Mouse (Mus musculus) neural tube, embryonic 11.5 days (tissue): ENCODE measurements around the gene Cpa1. TPM values are rescaled to one million over a fixed set of nuclear protein-coding genes. Genes with fewer than 3 reads are reported as not detected.

Experiments
- ATAC-seq: fragments of 200-750 bp; cut with Nextera tagmentation; 2 replicates; pipeline ENCODE4 v1.8.0; 2017; ENCODE audit warnings: moderate number of reproducible peaks, mild to moderate bottlenecking, moderate TSS enrichment, moderate library complexity; ENCODE audit not compliant: insufficient read depth, low FRiP score, low TSS enrichment
- DNase-seq: peaks from one replicate; pipeline ENCODE4 v3.0.0-alpha.2; 2015; ENCODE audit warnings: low spot score
- H3K27ac ChIP-seq: fragments of 300-500 bp; sonication (generic); 2 replicates; pipeline ENCODE4 v1.5.1; 2014; ENCODE audit warnings: low read depth, mild to moderate bottlenecking, low read length
- H3K27me3 ChIP-seq: fragments of 300-500 bp; sonication (generic); 2 replicates; pipeline ENCODE4 v1.6.1; 2014; ENCODE audit warnings: mild to moderate bottlenecking, low read length, mixed read lengths; ENCODE audit not compliant: control insufficient read depth, insufficient read depth
- H3K36me3 ChIP-seq: fragments of 300-500 bp; sonication (generic); 2 replicates; pipeline ENCODE4 v1.6.1; 2014; ENCODE audit warnings: mild to moderate bottlenecking, low read length, moderate library complexity, mixed read lengths; ENCODE audit not compliant: control insufficient read depth, insufficient read depth
- H3K4me1 ChIP-seq: fragments of 300-500 bp; sonication (generic); 2 replicates; pipeline ENCODE4 v1.6.1; 2014; ENCODE audit warnings: low read length, mixed read lengths; ENCODE audit not compliant: control insufficient read depth, insufficient read depth
- H3K4me2 ChIP-seq: fragments of 300-500 bp; sonication (generic); 2 replicates; pipeline ENCODE4 v1.6.1; 2014; ENCODE audit warnings: low read depth, mild to moderate bottlenecking, moderate library complexity
- H3K4me3 ChIP-seq: fragments of 300-500 bp; sonication (generic); 2 replicates; pipeline ENCODE4 v1.5.1; 2014; ENCODE audit warnings: low read depth, low read length
- H3K9ac ChIP-seq: fragments of 300-500 bp; sonication (generic); 2 replicates; pipeline ENCODE4 v1.6.1; 2014; ENCODE audit warnings: mild to moderate bottlenecking, low read length
- H3K9me3 ChIP-seq: fragments of 300-500 bp; sonication (generic); 2 replicates; pipeline ENCODE4 v1.6.1; 2016; ENCODE audit warnings: low read length; ENCODE audit not compliant: control insufficient read depth
- WGBS: fragments of 180-500 bp; shearing (Covaris S2); extraction: QIAGEN DNeasy Blood & Tissue Kit; methylation state at CpG from one replicate; pipeline ENCODE4 v1.1.7; 2014; 5-methylcytosine and 5-hydroxymethylcytosine counted together
- polyA plus RNA-seq: library from polyadenylated mRNA; unstranded; fragments of >200 nt; fragmentation: Nextera tagmentation; extraction: Ambion mirVana; gene quantifications from 2 replicates; pipeline ENCODE4 v1.2.1, GENCODE M21; 2014

Gene Cpa1
- polyA plus RNA-seq: 0.35 TPM in 1 of 2 replicates, not detected in the other

DNA sequence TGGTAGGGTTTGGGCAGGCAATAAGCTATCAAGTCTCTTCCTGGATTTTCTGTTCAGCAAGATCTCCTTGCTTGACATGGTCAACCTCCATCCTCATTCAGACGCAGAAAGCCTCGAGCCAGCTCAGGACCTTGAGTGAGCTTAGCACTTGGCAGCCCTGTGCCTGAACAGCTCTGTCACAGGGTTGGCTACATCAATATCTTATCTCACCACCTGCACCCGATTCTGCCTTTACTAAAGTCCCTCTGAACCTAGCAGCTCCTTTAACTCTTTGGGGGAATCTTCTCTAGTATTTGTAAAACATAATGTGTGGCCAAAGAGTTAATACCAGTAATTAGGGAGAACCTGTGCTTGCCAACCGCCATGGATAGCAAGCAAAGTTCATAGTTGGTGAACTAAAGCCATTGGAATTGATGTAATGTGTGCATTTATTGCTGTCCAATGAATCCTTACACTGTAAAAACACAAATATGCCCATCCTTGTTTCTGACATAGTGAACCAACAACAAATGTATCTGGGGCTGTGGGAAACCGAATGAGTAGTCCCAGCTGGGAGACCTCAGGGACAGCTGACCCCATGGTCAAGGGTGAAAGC, at the start of gene Cpa1:
Cpa1 (plus strand) TSS at position 545 of the 595 bp plus-strand sequence.
- Histone ChIP-seq H3K4me3 (no peak within 1 kb of the TSS), H3K9me3 (no peaks in the 10 kb centered on the region), H3K4me1 (peaks cover 10% of the 10 kb centered on the region; the same call in 1 of the 2 replicates), H3K4me2 (no peak within 1 kb of the TSS), H3K27me3 (no peaks in the 10 kb centered on the region), H3K36me3 (no peaks in the 10 kb centered on the region), H3K9ac (no peak within 1 kb of the TSS), H3K27ac (no peak within 1 kb of the TSS)
- no peak for DNase-seq
- no peak for ATAC-seq
- WGBS: 85% methylated on average over 5 of the region's 5 CpGs

- Histone ChIP-seq H3K9ac (no peak overlapping the region), H3K27me3 (no peaks in the 10 kb centered on the region), H3K27ac (no peak overlapping the region), H3K36me3 (no peaks in the 10 kb centered on the region), H3K9me3 (no peaks in the 10 kb centered on the region), H3K4me1 (peaks cover 6% of the 10 kb centered on the region; the same call in 1 of the 2 replicates), H3K4me3 (no peak overlapping the region), H3K4me2 (no peak overlapping the region)
- 47% methylated on average over 2 of the region's 2 CpGs for WGBS
- ATAC-seq: no peak
- no peak for DNase-seq
Observed at GRCm38 (mm10) chr6:30589819-30590218, 49.2 kb upstream of the Cpa1 start.

- no peak for DNase-seq
- Histone ChIP-seq H3K9ac (no peak overlapping the region), H3K9me3 (no peaks in the 10 kb centered on the region), H3K4me3 (no peak overlapping the region), H3K27me3 (no peaks in the 10 kb centered on the region), H3K36me3 (no peaks in the 10 kb centered on the region), H3K27ac (no peak overlapping the region), H3K4me1 (peaks cover 10% of the 10 kb centered on the region; the same call in 1 of the 2 replicates), H3K4me2 (no peak overlapping the region)
- no peak for ATAC-seq
- WGBS: 43% methylated on average over 5 of the region's 5 CpGs
Observed at GRCm38 (mm10) chr6:30591851-30592404, 47.1 kb upstream of the Cpa1 start.

DNA sequence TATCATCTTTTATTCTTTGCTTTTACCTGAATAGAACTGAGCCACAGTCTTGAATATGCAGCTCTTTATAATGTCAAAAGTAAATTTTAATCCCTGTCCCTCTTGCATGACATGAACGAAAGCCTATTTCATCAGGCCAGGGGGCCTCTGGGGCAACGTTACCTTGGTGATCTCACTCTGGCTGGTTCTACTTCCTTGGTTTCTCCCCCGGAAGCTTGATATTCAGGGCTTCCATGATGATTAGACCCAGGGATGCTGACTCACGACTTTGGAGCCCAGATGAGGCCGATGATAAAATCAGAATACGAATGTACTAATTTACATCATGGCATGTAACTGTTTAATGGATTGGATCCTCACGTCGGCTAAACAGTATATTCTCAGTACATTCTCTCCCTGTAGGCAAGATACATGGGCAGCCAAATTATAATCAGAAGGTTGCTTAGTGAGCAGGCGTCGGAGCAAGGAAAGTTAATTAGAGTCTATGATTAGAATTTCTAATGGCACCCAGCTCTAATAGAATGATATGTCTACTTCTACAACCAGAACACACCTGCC, 46.5 kb upstream of the Cpa1 start:
- Histone ChIP-seq H3K4me3 (no peak overlapping the region), H3K27ac (no peak overlapping the region; the same call in 1 of the 2 replicates), H3K27me3 (no peaks in the 10 kb centered on the region), H3K9ac (no peak overlapping the region), H3K4me2 (no peak overlapping the region), H3K4me1 (peaks cover 4% of the 10 kb centered on the region; the same call in 1 of the 2 replicates), H3K9me3 (no peaks in the 10 kb centered on the region), H3K36me3 (no peaks in the 10 kb centered on the region)
- ATAC-seq (no peak), DNase-seq (no peak)
- 70% methylated on average over 10 of the region's 10 CpGs for WGBS

DNA sequence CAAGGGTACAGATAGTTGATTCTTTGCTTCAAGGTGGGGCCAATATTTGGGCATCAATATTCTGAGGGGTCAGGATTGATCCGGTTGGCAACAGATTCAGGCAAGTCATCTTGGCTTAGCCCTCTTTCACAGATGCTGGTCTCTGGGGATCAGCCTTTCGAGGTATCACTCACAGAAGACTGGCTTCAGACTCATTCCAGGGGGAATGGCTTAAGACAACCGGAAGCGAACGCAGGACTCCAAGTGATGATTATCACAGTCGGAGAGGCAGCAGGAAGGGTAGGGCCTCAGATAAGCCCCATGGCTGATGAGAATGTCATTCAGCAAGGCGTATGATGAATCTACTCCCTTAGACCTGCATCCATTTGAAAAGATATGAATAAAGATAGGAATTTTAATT, 44.7 kb upstream of the Cpa1 start:
- H3K27ac ChIP-seq: no peak overlapping the region
- WGBS: 75% methylated on average over 7 of the region's 7 CpGs
- H3K4me2 ChIP-seq: no peak overlapping the region
- H3K9ac ChIP-seq: no peak overlapping the region
- no peak overlapping the region for H3K4me3 ChIP-seq
- no peaks in the 10 kb centered on the region for H3K27me3 ChIP-seq
- H3K4me1 ChIP-seq: peaks cover 7% of the 10 kb centered on the region; the same call in 1 of the 2 replicates
- ATAC-seq (no peak), DNase-seq (no peak)
- H3K9me3 ChIP-seq: no peaks in the 10 kb centered on the region
- no peaks in the 10 kb centered on the region for H3K36me3 ChIP-seq

GRCm38 (mm10) chr6:30596230-30596898, 42.7 kb upstream of the Cpa1 start:
- H3K9ac ChIP-seq: no peak overlapping the region
- no peak for ATAC-seq
- 94% methylated on average over 8 of the region's 8 CpGs for WGBS
- H3K4me3 ChIP-seq: no peak overlapping the region
- H3K36me3 ChIP-seq: no peaks in the 10 kb centered on the region
- no peaks in the 10 kb centered on the region for H3K27me3 ChIP-seq
- no peak overlapping the region for H3K27ac ChIP-seq
- no peak for DNase-seq
- no peaks in the 10 kb centered on the region for H3K9me3 ChIP-seq
- H3K4me2 ChIP-seq: no peak overlapping the region
- peaks cover 7% of the 10 kb centered on the region; the same call in 1 of the 2 replicates for H3K4me1 ChIP-seq

GRCm38 (mm10) chr6:30600033-30600432, 39.0 kb upstream of the Cpa1 start:
- no peak for ATAC-seq
- Histone ChIP-seq H3K9me3 (no peaks in the 10 kb centered on the region), H3K4me2 (no peak overlapping the region), H3K36me3 (no peaks in the 10 kb centered on the region), H3K9ac (no peak overlapping the region), H3K4me1 (peaks cover 12% of the 10 kb centered on the region; the same call in 1 of the 2 replicates), H3K4me3 (no peak overlapping the region), H3K27me3 (no peaks in the 10 kb centered on the region), H3K27ac (0 out of 2 replicates have a peak overlapping the region, but pooled peaks have one; percentile 27)
- no peak for DNase-seq
- 40% methylated on average over 3 of the region's 3 CpGs for WGBS

- 58% methylated on average over 1 of the region's 1 CpGs for WGBS
- H3K9ac ChIP-seq: no peak overlapping the region
- DNase-seq: no peak
- no peak overlapping the region for H3K4me2 ChIP-seq
- H3K27ac ChIP-seq: no peak overlapping the region
- H3K27me3 ChIP-seq: no peaks in the 10 kb centered on the region
- H3K36me3 ChIP-seq: no peaks in the 10 kb centered on the region
- no peak for ATAC-seq
- H3K9me3 ChIP-seq: no peaks in the 10 kb centered on the region
- peaks cover 10% of the 10 kb centered on the region; the same call in 1 of the 2 replicates for H3K4me1 ChIP-seq
- no peak overlapping the region for H3K4me3 ChIP-seq
Observed at GRCm38 (mm10) chr6:30600995-30601394, 38.0 kb upstream of the Cpa1 start.
